Mouse (Mus musculus): ENCODE results near the gene Gcfc2.

Gene Gcfc2

GRCm38 (mm10) chr6:81979286-81979685 lies 55.8 kb downstream of the Gcfc2 start:
- DNase-seq = no peak

- no peak for DNase-seq
These were observed 62.7 kb downstream of the Gcfc2 start for GRCm38 (mm10) chr6:81986171-81986570.

- no peak for DNase-seq
These were observed 63.1 kb downstream of the Gcfc2 start for GRCm38 (mm10) chr6:81986599-81986998.

GRCm38 (mm10) chr6:81987010-81987409 lies 63.5 kb downstream of the Gcfc2 start:
- DNase-seq = peak; percentile 53

GRCm38 (mm10) chr6:81987580-81987979 lies 64.1 kb downstream of the Gcfc2 start:
- DNase-seq = peak; percentile 45

GRCm38 (mm10) chr6:81988341-81988740 lies 64.9 kb downstream of the Gcfc2 start:
- no peak for DNase-seq

- DNase-seq = no peak
These were observed 66.8 kb downstream of the Gcfc2 start for GRCm38 (mm10) chr6:81990049-81990810.
